Mouse (Mus musculus): ENCODE data around the gene Hnrnpc.

DNA sequence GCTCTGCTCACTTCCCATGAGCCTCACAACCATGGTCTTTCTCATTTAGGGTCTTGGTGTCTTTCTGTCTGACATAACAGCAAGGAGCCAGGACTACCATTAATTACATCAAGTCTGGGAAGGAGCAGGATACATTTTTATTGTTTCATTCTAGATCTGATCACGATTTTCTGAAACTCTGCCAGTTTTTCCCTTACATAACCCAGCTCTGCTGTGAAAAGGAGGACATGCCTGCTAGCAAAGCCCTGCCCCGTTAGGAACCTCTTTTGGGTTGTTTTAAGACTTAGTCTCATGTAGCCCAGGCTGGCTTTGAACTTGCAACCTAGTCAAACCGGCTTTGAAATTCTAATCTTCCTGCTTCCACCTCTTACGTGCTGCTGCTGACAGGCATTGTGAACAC, 43.8 kb downstream of the Hnrnpc start:
- TF ChIP-seq EP300 (IDR thresholded peaks at IDR 0.05; ENCODE audit: low read depth) (no peak), CTCF (IDR thresholded peaks at IDR 0.05; ENCODE audit: low read depth) (no peak)

All from liver, embryonic 14.5 days (tissue).